Mouse (Mus musculus) urinary bladder, postnatal 10 days (tissue): ENCODE results near the gene S1pr5.
"Not testable (repeated sequence)": the region's sequence is repeated elsewhere in the genome, so short reads cannot be mapped to it uniquely, and the experiment has no call there.

Source experiments
- DNase-seq: peaks from one replicate; pipeline ENCODE4 v3.0.0; 2022; ENCODE audit warnings: low spot score

The S1pr5 gene

DNA sequence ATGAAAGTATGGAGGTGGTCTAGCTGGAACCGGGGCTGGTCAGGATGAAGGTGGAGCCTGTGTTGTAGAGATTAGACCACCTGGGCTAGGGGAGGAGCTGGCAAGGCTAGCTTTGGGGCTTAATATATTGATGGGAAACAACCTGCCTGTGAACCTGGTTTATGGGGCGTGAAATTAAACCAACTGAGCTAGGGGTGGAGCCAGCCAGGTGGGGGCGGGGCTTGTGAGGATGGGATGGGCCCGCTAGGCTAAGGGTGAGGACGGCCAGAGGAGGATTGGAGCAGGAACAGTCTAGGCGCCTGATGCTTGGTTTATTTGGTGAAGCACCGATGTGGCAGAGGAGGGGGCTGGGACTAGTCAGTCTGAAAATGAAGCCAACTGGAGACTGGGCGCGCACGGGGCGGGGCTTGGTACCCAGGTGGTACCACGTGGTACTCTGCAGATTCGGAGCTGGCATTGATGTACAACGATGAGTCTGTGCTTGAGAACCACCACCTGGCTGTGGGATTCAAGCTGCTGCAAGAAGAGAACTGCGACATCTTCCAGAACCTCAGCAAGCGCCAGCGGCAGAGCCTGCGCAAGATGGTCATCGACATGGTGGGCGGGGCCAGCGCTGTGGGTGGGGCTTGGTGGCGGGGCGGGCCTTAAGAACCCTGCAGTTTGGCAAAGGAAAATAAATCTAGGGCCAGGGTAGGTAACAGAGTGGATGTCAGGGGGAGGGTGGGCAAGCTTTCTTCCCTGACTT, 43.5 kb downstream of the S1pr5 start:
- DNase-seq: no peak

- DNase-seq: no peak
Measured at GRCm38 (mm10) chr9:21204156-21204527, 44.1 kb downstream of the S1pr5 start.

DNA sequence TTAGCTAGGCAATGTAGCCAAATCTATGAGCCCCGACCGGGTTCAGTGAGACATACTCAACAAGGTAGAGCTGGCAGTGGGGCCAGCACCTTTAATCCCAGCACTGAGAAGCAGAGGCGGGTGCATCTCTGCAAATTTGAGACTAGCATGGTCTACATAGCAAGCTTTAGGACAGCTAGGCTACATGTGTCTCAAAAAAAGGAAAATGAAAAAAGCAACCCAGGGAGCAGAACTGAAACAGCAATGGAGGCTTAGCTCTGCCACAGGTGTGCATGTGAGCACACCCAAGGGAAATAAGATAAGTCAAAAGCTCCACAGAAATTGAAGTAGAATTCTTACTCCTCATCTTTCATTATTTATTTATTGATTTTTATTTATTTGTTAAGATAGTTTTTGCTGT, 49.3 kb downstream of the S1pr5 start:
- no peak for DNase-seq

GRCm38 (mm10) chr9:21197981-21198380, 50.3 kb downstream of the S1pr5 start:
- DNase-seq: no peak

DNA sequence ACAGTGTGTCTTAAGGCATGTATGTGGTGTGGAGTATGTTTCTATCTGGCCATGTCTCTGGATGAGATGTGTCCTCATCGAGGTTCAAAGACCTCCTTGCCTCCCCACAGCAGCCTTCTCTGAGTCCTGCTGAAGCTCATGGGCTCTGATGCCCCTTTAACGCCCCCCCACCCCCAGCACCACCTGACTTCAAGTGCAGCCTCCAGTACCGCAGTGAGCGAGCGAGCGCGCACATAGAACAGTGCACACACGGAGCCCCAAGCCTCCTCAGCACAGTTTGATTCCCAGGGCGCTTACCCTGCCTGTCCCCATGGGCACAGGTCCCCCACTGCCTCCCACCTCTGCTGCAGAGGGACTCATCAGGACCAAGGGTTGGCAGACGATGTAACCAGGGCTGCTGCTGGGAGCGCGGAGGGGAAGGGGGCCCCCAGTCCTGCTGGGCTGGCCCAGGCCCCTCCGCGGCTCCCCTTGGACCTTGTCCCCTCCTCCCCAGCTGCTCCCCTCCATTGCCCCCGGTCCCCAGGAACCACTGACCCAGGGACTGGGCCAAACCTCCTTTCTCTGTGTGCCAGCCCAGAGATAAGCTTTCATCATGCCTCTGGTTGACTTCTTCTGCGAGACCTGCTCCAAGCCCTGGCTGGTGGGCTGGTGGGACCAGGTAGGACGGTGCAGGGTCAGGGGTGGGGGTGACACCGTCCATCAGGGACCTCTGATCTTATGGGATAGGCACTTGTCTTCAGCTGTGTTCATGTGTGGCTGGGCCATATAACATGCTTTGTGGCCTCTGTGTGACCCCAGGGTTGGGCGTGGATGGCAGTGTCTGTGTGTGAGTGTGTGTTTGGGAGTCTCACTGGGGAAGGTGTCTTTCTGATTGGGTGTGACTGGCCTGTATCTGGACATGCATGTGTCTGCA, 51.5 kb downstream of the S1pr5 start:
- DNase-seq: no peak

GRCm38 (mm10) chr9:21195736-21196505, 52.3 kb downstream of the S1pr5 start:
- DNase-seq: not testable (repeated sequence)

DNA sequence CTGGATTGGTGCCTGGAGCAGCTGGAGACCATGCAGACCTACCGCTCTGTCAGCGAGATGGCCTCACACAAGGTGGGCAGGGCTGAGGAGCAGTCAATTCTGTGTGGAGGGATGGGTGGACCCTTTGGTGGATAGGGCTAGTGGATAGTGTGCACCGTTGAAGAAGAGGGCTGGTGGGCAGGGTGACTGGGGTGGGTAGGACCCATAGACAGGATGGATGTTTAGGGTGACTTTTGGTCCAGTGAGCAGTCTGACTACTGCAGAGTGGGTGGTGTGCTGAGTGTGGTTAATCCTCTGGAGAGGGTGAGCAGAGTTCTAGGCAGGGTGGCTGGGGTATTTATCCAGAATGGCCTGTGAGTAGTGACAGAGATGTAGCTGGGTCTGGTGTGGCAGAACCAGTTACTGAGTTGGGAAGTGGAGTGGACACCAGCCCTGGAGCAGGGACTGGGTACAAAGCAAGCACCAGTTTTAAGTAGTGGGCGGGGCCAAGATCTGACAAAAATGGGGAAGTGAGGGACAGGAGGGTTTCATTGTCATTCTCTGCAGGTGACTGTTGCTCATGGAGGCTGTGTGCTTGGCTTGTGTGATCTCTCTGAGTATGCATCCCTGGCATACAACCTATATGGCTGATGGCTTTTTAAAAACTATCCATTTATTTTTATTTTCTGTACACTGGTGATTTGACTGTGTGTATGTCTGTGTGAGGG, 53.3 kb downstream of the S1pr5 start:
- no peak for DNase-seq

DNA sequence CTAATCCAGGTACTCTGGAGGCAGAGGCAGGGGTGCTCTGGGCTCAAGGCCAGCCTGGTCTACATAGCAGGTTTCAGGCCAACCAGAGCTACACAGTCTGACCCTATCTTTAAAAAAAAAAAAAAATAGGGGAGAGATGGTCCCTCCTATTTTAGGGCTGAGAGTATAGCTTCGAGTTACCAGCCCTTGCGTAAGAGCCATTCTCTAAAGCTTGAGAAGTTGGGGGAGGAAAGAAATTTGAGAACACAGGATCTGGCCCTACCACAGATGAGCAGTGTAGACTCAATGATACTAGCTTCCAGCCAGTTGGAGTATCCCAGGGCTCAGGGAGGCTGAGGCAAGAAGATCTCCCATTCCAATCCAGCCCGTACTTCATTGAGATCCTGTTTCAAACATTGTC, 54.5 kb downstream of the S1pr5 start:
- DNase-seq: no peak
